Mouse (Mus musculus) MEL (cell line): Measurements from ENCODE around the gene Tgfbr3.

Experiments
- CTCF ChIP-seq, 3 experiments: IDR thresholded peaks in 2 of 3; conservative IDR thresholded peaks in 1 of 3; 2 replicates each; pipeline ENCODE4 v1.5.1; 2011 to 2012; ENCODE audit warnings: low read length in 3 of 3, low read depth in 2 of 3, mild to moderate bottlenecking in 2 of 3, improper control_type of control experiment in 1 of 3, inconsistent platforms in 1 of 3, mixed read lengths in 1 of 3, moderate library complexity in 1 of 3; ENCODE audit not compliant: control insufficient read depth in 1 of 3, insufficient read depth in 1 of 3, poor library complexity in 1 of 3, severe bottlenecking in 1 of 3
- MAFK ChIP-seq: IDR thresholded peaks from 2 replicates; pipeline ENCODE4 v1.6.1; 2011; ENCODE audit warnings: low read depth, mild to moderate bottlenecking, low read length, improper control_type of control experiment, borderline replicate concordance
- POLR2A ChIP-seq, 2 experiments: IDR thresholded peaks; 2 replicates each; pipeline ENCODE4 v1.6.1; 2011 to 2012; ENCODE audit warnings: low read length in 2 of 2, mild to moderate bottlenecking in 2 of 2, control low read depth in 1 of 2, improper control_type of control experiment in 1 of 2, low read depth in 1 of 2, moderate library complexity in 1 of 2; ENCODE audit not compliant: control insufficient read depth in 1 of 2, insufficient read depth in 1 of 2, poor library complexity in 1 of 2
- UBTF ChIP-seq: IDR thresholded peaks from 2 replicates; pipeline ENCODE4 v1.6.1; 2012; ENCODE audit warnings: low read depth, mild to moderate bottlenecking, inconsistent platforms, low read length, improper control_type of control experiment, moderate library complexity, borderline replicate concordance; ENCODE audit not compliant: insufficient read depth
- USF2 ChIP-seq, 2 experiments: IDR thresholded peaks; 2 replicates each; pipeline ENCODE4 v1.6.1; 2011 to 2012; ENCODE audit warnings: improper control_type of control experiment in 2 of 2, low read length in 2 of 2, borderline replicate concordance in 1 of 2, inconsistent platforms in 1 of 2, low read depth in 1 of 2, mild to moderate bottlenecking in 1 of 2; ENCODE audit not compliant: insufficient read depth in 1 of 2

GRCm38 (mm10) chr5:107287908-107288267, 1.5 kb downstream of the Tgfbr3 start:
- TF ChIP-seq POLR2A (IDR thresholded peaks at IDR 0.05; ENCODE audit: control insufficient read depth in 1 of 2, insufficient read depth in 1 of 2, low read depth in 1 of 2, low read length in 2 of 2, poor library complexity in 1 of 2), result no peak
- no peak for TF ChIP-seq UBTF
- TF ChIP-seq CTCF (IDR thresholded peaks at IDR 0.05 in 2 of 3, conservative IDR thresholded peaks at IDR 0.05 in 1 of 3; ENCODE audit: control insufficient read depth in 1 of 3, insufficient read depth in 1 of 3, low read depth in 2 of 3, low read length in 3 of 3, poor library complexity in 1 of 3, severe bottlenecking in 1 of 3), result no peak
- TF ChIP-seq USF2 (IDR thresholded peaks at IDR 0.05; ENCODE audit: borderline replicate concordance in 1 of 2, insufficient read depth in 1 of 2, low read depth in 1 of 2, low read length in 2 of 2), result no peak
- no peak for TF ChIP-seq MAFK
